Mouse (Mus musculus): ENCODE data around the gene Gm4181. TPM values are rescaled to one million over a fixed set of nuclear protein-coding genes. Genes with fewer than 3 reads are reported as not detected.

Gene Gm4181
- polyA plus RNA-seq (2012; rRNA removed; ENCODE audit: low replicate concordance), result not detected in 2 replicates

DNA sequence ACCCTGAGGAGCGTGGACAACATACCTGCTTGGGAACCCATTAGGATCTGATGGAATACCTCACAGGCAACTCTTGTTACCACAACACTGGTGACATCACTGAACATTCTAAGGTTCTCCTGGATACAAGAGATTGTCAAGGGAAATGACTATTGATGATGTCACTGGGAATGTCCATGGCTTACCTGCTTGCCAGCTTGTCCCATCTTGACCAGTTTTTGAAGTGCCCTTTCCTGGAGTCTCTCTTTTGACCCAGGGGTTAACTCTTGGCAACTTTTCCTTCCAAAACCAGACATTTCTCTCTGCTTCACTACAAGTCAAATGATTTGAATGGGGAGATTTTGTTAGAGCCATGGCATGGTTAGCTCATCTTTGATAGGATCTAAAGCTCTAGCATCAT, at the start of gene Gm4181:
TSS of gene Gm4181 (minus strand) at position 101 of the 400 bp plus-strand sequence.

DNA sequence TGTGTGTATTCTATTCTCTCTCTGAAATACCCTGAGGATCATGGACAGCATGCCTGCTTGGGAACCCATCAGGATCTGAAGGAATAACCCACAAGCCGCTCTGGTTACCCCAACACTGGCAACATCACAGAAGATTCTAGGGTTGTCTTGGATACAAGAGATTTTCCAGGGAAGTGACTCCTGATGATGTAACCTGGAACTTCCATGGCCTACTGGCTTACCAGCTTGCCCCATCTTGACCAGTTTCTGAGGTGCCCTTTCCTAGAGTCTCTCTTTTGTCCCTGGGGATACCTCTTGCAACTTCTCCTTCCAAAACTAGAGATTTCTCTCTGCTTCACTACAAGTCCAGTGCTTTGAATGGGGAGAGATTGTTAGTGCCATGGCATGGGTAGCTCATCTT, 24.3 kb downstream of the Gm4181 start, which contains the start of gene Gm17078:
TSS of gene Gm17078 (minus strand) at position 101 of the 400 bp plus-strand sequence.

DNA sequence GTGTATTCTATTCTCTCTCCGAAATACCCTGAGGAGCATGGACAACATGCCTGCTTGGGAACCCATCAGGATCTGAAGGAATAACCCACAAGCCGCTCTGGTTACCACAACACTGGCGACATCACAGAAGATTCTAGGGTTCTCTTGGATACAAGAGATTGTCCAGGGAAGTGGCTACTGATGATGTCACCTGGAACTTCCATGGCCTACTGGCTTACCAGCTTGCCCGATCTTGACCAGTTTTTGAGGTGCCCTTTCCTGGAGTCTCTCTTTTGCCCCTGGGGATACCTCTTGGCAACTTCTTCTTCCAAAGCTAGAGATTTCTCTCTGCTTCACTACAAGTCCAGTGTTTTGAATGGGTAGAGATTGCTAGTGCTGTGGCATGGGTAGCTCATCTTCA, 43.4 kb downstream of the Gm4181 start, which contains the start of gene Gm17174:
TSS of gene Gm17174 (minus strand) at position 101 of the 400 bp plus-strand sequence.

Other genes with a start within 250 kb of the Gm4181 start
- not detected in 2 replicates for gene Vmn2r88, start 224.8 kb downstream of the Gm4181 start, polyA plus RNA-seq (2012; rRNA removed; ENCODE audit: low replicate concordance)
- gene Vmn2r89, start 183.8 kb downstream of the Gm4181 start, polyA plus RNA-seq (2012; rRNA removed; ENCODE audit: low replicate concordance), result not detected in 2 replicates
- not detected in 2 replicates for gene Gm5622, start 82.9 kb downstream of the Gm4181 start, polyA plus RNA-seq (2012; rRNA removed; ENCODE audit: low replicate concordance)
- gene Gm17175, start 61.6 kb downstream of the Gm4181 start, polyA plus RNA-seq (2012; rRNA removed; ENCODE audit: low replicate concordance), result not detected in 2 replicates
- gene Gm17174, start 43.5 kb downstream of the Gm4181 start, polyA plus RNA-seq (2012; rRNA removed; ENCODE audit: low replicate concordance), result not detected in 2 replicates
- gene Gm17078, start 24.4 kb downstream of the Gm4181 start, polyA plus RNA-seq (2012; rRNA removed; ENCODE audit: low replicate concordance), result not detected in 2 replicates
- gene Gm17079, start 59.8 kb upstream of the Gm4181 start, polyA plus RNA-seq (2012; rRNA removed; ENCODE audit: low replicate concordance), result not detected in 2 replicates
- gene Gm5800, start 81.5 kb upstream of the Gm4181 start, polyA plus RNA-seq (2012; rRNA removed; ENCODE audit: low replicate concordance), result not detected in 2 replicates
- gene Ang4, start 137.9 kb upstream of the Gm4181 start, polyA plus RNA-seq (2012; rRNA removed; ENCODE audit: low replicate concordance), result not detected in 2 replicates
- gene AY358078, start 164.4 kb upstream of the Gm4181 start, polyA plus RNA-seq (2012; rRNA removed; ENCODE audit: low replicate concordance), result not detected in 2 replicates
- 0.24 TPM in 1 of 2 replicates, not detected in the other for gene Ear6, start 218.0 kb upstream of the Gm4181 start, polyA plus RNA-seq (2012; rRNA removed; ENCODE audit: low replicate concordance)
- gene Mettl17, start 249.2 kb upstream of the Gm4181 start, polyA plus RNA-seq (2012; rRNA removed; ENCODE audit: low replicate concordance), result 34.0 and 54.5 TPM in 2 replicates